Mouse (Mus musculus) thymus, adult 2 months (tissue): ENCODE measurements around the gene Selenon. TPM values are rescaled to one million over a fixed set of nuclear protein-coding genes. Genes with fewer than 3 reads are reported as not detected.
A peak's percentile ranks its signal among the peaks of the same experiment; 100 is the strongest.

Experiments used
- DNase-seq: peaks from one replicate; pipeline ENCODE4 v3.0.0; 2021
- H3K27ac ChIP-seq: fragments of 200-500 bp; 2 replicates; pipeline ENCODE4 v1.5.1; 2012; ENCODE audit warnings: low read length, control low read depth; ENCODE audit not compliant: control insufficient read depth, insufficient read depth
- H3K27me3 ChIP-seq: fragments of 200-500 bp; 2 replicates; pipeline ENCODE4 v1.6.1; 2012; ENCODE audit warnings: mild to moderate bottlenecking, low read length, moderate library complexity, mixed read lengths; ENCODE audit not compliant: control insufficient read depth, insufficient read depth
- H3K36me3 ChIP-seq: fragments of 200-500 bp; 2 replicates; pipeline ENCODE4 v1.6.1; 2012; ENCODE audit warnings: mild to moderate bottlenecking, low read length, moderate library complexity; ENCODE audit not compliant: control insufficient read depth, insufficient read depth
- H3K4me1 ChIP-seq: fragments of 200-500 bp; replicated peaks from 2 replicates; pipeline ENCODE4 v1.6.1; 2012; ENCODE audit warnings: low read length; ENCODE audit not compliant: control insufficient read depth, insufficient read depth
- H3K4me3 ChIP-seq: fragments of 200-500 bp; 2 replicates; pipeline ENCODE4 v1.5.1; 2012; ENCODE audit warnings: mild to moderate bottlenecking, low read length, control low read depth, moderate library complexity; ENCODE audit not compliant: control insufficient read depth, insufficient read depth
- CTCF ChIP-seq: fragments of 200-500 bp; IDR thresholded peaks from 2 replicates; pipeline ENCODE4 v1.5.1; 2012; ENCODE audit warnings: mild to moderate bottlenecking, control low read depth, low read length, moderate library complexity, borderline replicate concordance; ENCODE audit not compliant: control insufficient read depth, poor library complexity, insufficient read depth; ENCODE audit errors: extremely low read depth
- POLR2A ChIP-seq: fragments of 200-500 bp; IDR thresholded peaks from 2 replicates; pipeline ENCODE4 v1.6.1; 2012; ENCODE audit warnings: mild to moderate bottlenecking, low read length, control low read depth, moderate library complexity; ENCODE audit not compliant: control insufficient read depth, poor library complexity, insufficient read depth; ENCODE audit errors: extremely low read depth
- WGBS: fragments of 180-500 bp; shearing (Covaris S2); methylation state at CpG from one replicate; pipeline ENCODE4 v1.1.7; 2018; 5-methylcytosine and 5-hydroxymethylcytosine counted together
- polyA plus RNA-seq: library from polyadenylated mRNA; depleted of rRNA; stranded (reverse); fragments of >200 nt; gene quantifications from 2 replicates; pipeline ENCODE4 v1.2.3, GENCODE M21; 2012

Selenon gene
- polyA plus RNA-seq, 1 experiment: 9.1 TPM

- Histone ChIP-seq H3K36me3 (no peaks in the 10 kb centered on the region), H3K4me1 (peaks cover 11% of the 10 kb centered on the region), H3K27ac (no peak overlapping the region), H3K27me3 (peaks cover 4% of the 10 kb centered on the region; the same call in 1 of the 2 replicates), H3K4me3 (no peak overlapping the region)
- 53% methylated on average over 9 of the region's 9 CpGs for WGBS
- no peak for DNase-seq
- TF ChIP-seq POLR2A: no peak
- no peak for TF ChIP-seq CTCF
Observed at GRCm38 (mm10) chr4:134546814-134547705, 4.9 kb downstream of the Selenon start.

- DNase-seq: peak; percentile 92
- Histone ChIP-seq H3K36me3 (no peaks in the 10 kb centered on the region), H3K4me1 (peaks cover 11% of the 10 kb centered on the region), H3K27me3 (no peaks in the 10 kb centered on the region), H3K4me3 (no peak overlapping the region), H3K27ac (no peak overlapping the region)
- TF ChIP-seq POLR2A: no peak
- TF ChIP-seq CTCF: peak; percentile 88
- 6% methylated on average over 5 of the region's 5 CpGs for WGBS
Observed at GRCm38 (mm10) chr4:134543261-134543660, 8.7 kb downstream of the Selenon start.

- no peak for DNase-seq
- no peak overlapping the region for H3K4me3 ChIP-seq
- no peaks in the 10 kb centered on the region for H3K36me3 ChIP-seq
- H3K27me3 ChIP-seq: no peaks in the 10 kb centered on the region
- 89% methylated on average over 9 of the region's 9 CpGs for WGBS
- H3K27ac ChIP-seq: no peak overlapping the region
- TF ChIP-seq POLR2A (no peak), CTCF (no peak)
- peaks cover 8% of the 10 kb centered on the region for H3K4me1 ChIP-seq
Observed at GRCm38 (mm10) chr4:134542726-134543125, 9.2 kb downstream of the Selenon start.

- no peaks in the 10 kb centered on the region for H3K27me3 ChIP-seq
- 92% methylated on average over 10 of the region's 10 CpGs for WGBS
- no peak overlapping the region for H3K4me3 ChIP-seq
- H3K36me3 ChIP-seq: no peaks in the 10 kb centered on the region
- no peak for DNase-seq
- peaks cover 6% of the 10 kb centered on the region for H3K4me1 ChIP-seq
- TF ChIP-seq CTCF: no peak
- no peak for TF ChIP-seq POLR2A
- no peak overlapping the region for H3K27ac ChIP-seq
Observed at GRCm38 (mm10) chr4:134538997-134539580, 12.9 kb downstream of the Selenon start.

GRCm38 (mm10) chr4:134535787-134536151 is 16.2 kb downstream of the Selenon start:
- H3K27me3 ChIP-seq: no peaks in the 10 kb centered on the region
- H3K27ac ChIP-seq: no peak overlapping the region
- 0 out of 2 replicates have a peak, but pooled peaks cover under 1% of the 10 kb centered on the region for H3K36me3 ChIP-seq
- H3K4me3 ChIP-seq: peak overlapping the region; percentile 76
- H3K4me1 ChIP-seq: peaks cover 11% of the 10 kb centered on the region
- TF ChIP-seq CTCF (no peak), POLR2A (no peak)
- 2% methylated on average over 8 of the region's 8 CpGs for WGBS
- DNase-seq: no peak

GRCm38 (mm10) chr4:134534932-134535786 is 16.8 kb downstream of the Selenon start, which contains the start of gene Mtfr1l:
Gene Mtfr1l, minus strand, starts transcription at chr4:134535387.
- WGBS: under 1% methylated on average over 66 of the region's 71 CpGs
- no peaks in the 10 kb centered on the region for H3K27me3 ChIP-seq
- H3K4me1 ChIP-seq: peaks cover 11% of the 10 kb centered on the region
- DNase-seq: peak; percentile 97
- TF ChIP-seq POLR2A: peak; percentile 35; the same call in 1 of the 2 replicates
- TF ChIP-seq CTCF: peak; percentile 56; the same call in 1 of the 2 replicates
- peak within 1 kb of the TSS; percentile 76 for H3K4me3 ChIP-seq
- peaks cover 6% of the 10 kb centered on the region for H3K36me3 ChIP-seq
- H3K27ac ChIP-seq: no peak within 1 kb of the TSS
